Mouse (Mus musculus): Measurements from ENCODE around the gene Large1.
A peak's percentile ranks its signal among the peaks of the same experiment; 100 is the strongest.
"Not testable (repeated sequence)": the region's sequence is repeated elsewhere in the genome, so short reads cannot be mapped to it uniquely, and the experiment has no call there.

Large1 gene

DNA sequence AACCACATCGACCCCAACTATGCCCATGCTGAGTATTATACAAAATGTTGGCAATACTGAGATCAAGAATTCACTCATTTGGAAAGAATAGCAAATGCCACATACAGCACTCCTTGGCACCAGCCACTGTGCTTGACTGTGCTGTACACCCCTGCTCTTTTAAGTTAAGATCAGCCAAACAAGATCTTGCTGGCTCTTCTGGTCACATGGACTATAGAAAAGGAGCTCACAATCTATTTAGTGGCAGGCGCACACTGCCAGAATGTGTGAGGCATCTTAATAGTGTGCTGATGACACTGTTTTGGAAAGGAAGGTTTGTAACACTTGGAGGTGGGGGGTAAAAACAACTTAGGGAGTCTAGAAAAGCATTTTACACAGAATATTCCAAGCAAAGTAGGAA is 337.0 kb downstream of the Large1 start:
- no peak for DNase-seq (ENCODE audit: low spot score in 2 of 2)

DNA sequence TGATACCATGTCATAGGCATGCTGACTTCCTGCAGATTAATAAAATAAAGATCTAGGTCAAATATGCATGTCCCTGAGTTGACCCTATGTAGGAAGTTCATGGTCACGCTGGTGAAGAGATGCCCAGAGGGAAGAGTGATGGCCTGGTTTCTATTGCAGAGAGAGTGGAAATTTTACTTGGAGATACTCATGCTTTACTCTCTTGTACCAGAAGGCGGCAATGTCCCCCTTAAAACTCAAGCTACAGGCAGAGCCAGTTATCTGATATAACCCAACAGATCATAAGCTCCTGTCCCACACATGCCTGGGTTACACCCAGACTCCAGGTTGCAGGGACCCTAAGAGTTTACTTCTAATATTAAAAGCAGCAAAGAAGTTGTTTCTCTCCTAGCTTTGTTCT is 345.9 kb downstream of the Large1 start:
- no peak for DNase-seq (ENCODE audit: low spot score in 2 of 2)

DNA sequence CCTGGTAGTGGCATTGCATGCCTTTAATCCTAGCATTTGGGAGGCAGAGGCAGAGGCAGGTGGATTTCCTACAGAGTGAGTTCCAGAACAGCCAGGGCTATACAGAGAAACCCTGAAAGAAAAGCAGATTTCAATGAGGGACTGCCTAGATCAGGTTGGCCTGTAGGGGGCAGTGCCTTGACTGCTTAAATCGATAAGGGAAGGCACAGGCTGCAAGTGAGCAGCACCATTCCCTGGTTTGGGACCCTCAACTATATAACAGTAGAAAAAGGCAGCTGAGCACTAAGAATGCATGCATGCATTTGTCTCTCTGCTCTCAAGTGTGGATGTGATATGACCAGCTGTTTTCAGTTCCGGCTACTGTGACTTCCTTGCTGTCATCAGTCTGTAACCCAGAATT is 349.5 kb downstream of the Large1 start:
- DNase-seq (ENCODE audit: low spot score in 2 of 2) = no peak

DNA sequence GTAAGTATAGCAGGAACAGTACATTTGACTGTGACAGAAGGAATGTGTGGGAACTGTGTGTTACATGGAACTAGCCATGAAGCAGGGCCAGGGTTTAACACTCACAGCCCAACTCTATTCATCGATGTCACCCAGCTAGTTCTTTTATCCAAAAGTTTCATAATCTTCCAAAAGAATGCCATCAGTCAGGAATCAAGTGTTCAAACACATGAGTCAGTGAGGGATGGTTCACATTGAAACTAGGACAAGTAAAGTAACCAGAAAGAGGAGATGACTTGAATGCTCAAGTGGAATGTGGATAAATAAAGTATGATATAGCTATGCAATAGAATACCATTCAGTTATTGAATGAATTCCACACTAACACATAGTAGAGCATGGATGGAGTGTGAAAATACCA is 359.5 kb downstream of the Large1 start:
- no peak for DNase-seq (ENCODE audit: low spot score in 2 of 2)

DNA sequence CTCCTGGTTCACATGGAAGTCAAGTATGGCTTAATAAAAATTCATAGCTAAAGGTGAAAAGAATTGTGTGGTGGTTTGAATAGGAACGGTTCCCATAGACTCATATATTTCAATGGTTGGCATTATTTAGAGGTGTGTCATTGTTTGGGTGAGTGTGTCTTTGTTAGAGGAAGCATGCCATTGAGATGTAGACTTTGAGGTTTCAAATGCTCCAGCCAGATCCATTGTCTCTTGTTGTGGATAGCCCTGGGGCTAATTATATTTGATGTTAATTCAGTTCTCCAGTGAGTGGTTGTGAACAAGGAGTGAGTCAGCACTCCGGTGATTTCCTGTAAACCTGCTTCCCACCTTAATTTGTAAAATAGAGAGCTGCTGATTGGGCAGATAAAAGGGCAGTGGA is 362.9 kb downstream of the Large1 start:
- no peak for DNase-seq (ENCODE audit: low spot score in 2 of 2)

DNA sequence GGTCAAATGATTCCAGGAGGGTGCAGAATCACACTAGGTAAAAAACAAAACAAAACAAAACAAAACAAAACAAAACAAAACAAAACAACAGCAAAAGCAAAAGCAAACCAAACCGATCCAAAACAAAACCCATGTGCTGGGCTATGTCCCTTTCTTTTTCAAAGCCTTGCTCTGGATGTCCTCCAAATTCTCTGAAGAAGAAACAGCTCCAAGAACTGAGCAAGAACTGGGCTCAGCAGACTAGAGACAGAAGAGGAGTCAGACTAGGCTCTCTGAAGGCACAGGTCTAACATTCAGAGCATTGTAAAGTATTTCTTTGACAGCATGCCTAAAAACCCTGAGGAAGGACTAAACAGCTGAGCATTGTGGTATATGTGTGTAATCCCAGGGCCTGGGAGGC is 370.5 kb downstream of the Large1 start:
- no peak for DNase-seq (ENCODE audit: low spot score in 2 of 2)

DNA sequence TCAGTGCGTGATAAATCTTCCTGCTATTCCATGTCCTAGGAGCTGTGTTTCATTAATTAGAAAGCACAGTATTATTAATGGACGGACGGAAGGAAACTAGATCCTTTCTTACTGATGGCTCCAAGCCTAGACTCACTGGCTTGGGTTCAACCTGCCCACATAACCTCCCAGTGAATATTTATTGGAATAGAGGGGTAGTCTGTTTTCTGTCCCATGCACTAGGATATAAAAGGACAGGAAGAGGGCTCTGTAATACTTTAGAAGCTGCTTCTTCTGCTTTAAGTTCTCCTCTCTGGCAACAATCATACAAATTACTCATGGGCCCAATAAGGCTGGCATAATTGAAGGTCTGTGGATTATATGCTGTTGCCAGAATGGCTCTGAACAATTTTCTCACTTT is 398.3 kb downstream of the Large1 start:
- no peak for DNase-seq (ENCODE audit: low spot score in 2 of 2)

DNA sequence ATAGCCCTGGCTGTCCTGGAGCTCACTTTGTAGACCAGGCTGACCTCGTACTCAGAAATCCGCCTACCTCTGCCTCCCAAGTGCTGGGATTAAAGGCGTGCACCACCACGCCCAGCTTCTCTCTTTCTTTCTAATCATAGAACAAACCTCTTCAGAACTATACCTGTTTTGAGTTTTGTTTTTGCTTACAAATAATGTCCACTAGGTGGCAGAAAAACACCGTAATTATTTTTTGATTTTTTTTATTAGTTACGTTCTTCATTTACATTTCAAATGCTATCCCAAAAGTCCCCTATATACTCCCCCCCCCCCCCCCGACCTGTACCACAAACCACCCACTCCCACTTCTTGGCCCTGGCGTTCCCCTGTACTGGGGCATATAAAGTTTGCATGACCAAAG is 411.9 kb downstream of the Large1 start:
- DNase-seq (ENCODE audit: low spot score in 2 of 2) = not testable (repeated sequence)

DNA sequence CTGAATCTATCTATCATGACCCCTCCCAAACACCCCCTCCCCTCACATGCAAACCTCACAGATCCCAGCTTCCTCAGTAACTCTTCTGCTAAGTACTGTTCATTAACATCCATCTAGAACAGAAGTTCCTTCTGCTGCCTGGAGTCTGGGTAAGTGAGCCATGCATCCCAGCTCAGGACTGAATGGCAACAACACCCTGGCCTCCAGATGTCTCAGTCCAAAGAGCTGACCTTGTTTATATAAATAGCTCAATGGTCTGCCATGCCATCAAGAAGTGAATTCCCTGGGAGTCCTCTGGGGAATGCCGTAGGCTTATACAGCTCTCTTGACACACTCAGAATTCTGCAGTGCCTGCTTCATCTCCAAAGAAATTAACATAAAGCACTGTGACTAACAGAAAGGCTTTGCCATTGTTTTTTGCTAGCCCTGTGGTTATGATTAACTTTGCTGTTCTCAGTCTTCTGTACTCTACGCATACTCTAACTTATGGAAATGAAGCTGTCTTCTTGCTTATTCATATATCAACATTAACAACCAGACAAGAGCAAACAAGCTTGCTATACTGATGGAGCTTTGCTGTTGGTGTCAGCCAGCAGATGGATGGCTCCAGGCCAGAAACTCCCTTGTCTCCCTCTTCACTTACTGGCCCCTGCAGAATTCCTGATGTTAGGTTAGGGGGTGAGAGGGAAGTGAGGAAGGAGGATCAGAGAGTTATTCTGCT is 434.0 kb downstream of the Large1 start:
- no peak for DNase-seq (ENCODE audit: low spot score in 2 of 2)

DNA sequence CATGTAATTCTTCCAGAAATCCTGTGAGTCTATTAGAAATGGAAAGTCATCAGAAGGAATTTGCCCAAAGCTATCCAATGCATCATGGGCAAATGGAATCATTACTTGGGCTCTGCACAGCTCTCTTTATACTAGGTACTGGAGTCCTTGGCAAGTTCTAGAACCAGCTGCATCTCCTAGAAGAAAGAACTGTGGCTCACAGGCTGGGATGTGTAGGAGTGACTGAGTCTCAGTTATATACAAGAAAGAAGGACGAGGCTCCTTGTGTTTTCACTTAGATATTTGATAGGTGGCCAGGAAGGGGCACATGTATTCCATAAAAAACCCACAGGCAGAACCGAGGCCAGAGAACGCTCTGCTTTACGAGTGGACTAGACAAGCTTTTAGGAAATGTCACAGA is 447.8 kb downstream of the Large1 start:
- DNase-seq (ENCODE audit: low spot score in 2 of 2) = no peak

DNA sequence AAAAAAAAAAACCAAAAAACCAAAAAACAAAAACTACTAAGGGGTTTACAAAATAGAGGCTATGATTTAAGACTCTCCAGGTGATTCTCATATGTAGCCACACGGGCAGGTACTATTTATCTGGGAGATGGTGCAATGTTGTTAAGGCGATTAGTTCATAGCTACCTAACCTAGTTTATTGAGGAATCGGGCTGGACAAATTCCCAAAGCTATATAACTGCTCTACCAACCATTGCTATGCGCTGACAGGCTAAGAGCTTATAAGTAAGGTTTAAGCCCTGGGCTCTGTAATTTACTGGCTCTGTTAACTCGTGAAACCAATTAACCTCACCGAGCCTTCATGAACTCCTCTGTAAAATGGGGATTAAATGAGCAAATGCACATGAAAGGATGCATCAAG is 451.7 kb downstream of the Large1 start:
- DNase-seq (ENCODE audit: low spot score in 2 of 2) = no peak

DNA sequence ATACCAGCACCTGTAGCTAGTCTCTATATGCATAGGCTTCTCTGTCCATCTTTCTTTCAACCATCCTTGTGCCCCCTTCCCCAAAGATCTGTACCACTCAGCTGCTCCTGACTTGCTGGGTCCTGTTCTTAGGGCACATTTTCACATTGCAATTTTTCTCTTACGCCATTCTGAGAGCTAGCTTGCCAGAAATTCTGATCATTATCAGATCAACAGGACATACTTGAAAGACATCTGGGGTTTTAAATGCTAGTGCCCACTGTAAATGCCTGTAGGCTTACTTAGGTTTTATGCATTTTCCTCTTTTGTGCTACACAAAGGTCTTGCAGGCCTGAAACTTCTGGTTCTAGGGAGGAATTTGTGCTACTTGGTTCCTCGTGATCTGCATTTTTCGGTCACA is 454.0 kb downstream of the Large1 start:
- DNase-seq (ENCODE audit: low spot score in 2 of 2) = no peak

DNA sequence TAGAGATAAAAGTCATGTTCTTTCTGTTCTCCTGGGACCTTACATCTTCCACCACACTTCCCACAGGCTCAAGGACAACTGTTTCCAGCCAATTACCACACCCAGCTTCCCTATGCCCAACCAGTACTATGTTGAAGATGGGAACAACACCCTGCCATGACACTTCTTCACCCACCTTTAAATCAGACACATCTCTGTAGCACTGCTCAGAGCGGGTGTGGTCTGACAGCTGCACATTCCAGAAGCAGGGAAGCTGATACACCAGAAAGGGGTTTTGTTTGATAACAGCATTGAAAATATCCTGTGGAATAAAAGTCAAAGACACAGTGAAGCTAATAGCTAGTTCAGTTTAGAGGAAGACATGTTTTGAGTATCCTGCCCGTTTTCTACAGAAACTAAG is 470.3 kb downstream of the Large1 start:
- DNase-seq (ENCODE audit: low spot score in 2 of 2) = no peak

DNA sequence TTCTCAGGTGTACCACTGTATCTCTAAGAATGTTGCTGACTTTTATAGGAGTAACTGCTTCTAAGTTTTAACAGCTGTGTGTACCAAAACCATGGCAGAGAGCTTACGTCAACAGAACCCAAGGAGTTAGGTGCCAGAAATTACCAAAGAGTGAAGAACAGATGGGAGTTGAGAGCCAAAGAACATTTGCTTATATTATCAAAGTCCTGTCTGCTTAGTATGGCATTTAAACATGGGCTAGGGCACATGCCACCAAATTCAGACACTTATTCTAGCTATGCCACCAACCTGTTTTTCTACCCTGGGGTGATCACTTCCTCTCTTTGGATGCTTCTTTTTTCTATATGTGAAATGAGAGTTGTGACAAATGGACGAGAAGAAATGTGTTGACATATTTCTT is 479.9 kb downstream of the Large1 start:
- no peak for DNase-seq (ENCODE audit: low spot score in 2 of 2)

DNA sequence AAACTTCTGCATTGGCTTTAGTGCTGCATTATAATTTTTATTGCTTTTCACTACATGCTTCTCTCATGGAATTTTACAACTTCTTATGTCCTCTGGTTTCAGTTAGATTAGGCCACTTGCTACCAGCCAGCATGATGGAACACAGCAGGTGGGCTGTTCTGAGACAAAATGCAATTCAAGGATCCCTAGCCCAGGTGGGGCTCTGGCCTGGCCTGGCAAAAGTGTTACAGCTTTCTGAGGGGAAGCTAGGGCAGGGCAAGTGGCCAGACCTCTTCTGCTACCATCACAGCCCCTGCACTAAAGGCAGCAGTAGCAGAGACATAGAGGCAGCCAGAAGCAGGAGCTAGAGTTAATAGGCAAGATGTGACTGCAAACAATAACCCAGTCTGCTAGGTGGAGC is 506.5 kb downstream of the Large1 start:
- no peak for DNase-seq (ENCODE audit: low spot score in 2 of 2)

DNA sequence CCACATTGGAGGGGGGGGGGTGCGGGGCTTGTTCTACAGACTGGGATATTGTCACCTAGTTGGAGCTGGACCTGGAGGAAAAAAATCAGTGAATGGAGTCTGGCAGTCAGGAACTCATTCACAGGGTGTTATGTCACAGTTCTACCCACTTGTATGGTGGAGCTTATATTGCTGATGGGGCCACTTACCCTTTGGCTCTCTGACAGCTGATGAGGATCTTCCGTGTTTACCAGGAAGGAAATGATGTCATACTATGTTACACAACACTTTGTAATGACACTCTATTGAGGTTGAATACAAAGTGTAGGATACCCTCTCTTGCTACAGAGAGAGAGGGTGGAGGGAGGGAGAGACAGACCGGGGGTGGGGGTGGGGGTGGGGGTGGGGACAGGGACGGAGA is 517.5 kb downstream of the Large1 start:
- DNase-seq (ENCODE audit: low spot score in 2 of 2) = no peak

DNA sequence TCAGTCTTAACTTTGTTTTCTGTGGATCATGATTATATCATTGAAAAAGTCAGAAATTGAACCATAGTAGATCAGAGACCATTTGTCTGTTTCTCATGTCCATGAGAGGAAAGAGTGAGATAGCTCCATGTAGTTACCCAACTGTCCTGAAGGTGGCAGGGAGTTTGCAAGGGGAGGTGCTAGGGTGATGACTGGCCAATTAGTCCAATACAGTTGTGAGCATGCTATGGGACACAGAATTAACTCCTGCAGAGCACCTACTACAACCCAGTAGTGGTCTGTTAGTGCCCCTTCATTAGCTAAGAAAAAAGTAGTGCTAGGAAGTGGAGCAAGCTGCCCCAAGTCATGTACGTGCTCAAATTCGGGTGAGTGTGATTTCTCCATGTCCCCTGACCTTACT is 520.2 kb downstream of the Large1 start:
- no peak for DNase-seq (ENCODE audit: low spot score in 2 of 2)

DNA sequence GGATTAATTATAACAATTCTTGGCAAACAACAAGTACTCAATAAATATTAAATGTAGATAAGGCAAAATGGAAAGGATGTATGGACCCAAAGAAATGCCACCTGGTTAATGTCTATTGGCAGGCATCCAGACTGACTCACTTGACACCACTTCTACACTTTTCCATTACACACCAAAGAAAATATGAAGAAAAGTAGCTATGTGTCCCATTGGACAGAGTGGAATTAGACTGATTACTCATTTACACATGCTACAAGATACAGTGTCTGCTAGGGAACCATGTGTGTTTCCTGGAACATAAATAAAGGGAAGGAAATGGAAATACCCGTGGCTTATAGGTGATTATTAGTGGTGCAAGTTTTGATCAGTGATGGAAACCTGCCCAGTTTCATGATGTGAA is 521.0 kb downstream of the Large1 start:
- no peak for DNase-seq (ENCODE audit: low spot score in 2 of 2)

DNA sequence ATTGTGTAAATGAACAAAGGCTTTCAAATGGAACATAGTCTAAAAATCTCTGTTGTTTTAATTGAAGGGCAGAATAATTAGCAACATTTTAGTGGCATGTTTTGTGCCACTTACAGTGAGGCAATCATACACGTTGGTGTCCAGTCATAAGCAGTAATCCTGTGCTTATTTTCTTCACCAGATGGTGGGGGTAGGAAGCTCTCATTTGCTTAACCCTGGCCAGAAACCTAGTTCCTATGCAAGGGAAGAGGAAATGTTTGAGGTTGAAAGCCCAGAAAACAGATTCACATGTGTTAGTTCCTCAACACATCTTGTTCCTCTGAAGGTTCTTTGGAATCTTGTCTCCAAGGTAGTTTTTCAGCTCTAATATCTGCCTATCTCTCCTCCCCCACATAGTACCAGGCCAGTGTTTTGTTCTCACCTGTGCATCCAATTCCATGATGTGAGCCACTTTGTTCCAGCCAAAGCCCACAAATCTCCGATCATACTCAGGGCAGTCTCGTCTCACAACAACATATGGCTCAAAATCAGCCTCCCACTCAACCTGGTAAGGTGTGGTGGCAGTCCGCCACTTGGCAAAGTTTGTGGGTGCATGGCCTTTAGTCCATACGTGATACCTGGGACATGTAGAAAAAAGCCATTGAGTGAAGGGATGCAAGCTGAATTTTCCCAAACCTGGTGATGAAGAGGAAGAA is 535.5 kb downstream of the Large1 start:
- DNase-seq (ENCODE audit: low spot score in 2 of 2) = no peak

DNA sequence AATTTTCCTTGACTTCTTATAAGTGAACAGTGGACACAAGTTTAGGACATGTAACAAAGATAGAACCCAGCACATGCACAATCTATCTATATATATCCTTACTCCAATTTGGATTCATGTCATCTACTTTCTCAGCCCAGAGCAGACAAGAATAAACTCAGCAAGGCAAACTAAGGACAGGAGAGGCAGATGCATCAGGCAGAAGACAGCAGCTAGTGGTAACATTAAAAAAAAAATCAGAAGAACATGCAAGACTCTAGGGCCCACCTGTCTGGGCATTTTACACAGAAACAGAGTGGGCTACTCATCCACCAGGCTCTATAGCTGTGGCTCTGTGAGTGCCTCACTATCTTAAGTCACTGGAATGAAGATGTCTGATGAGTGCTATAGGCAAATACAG is 536.7 kb downstream of the Large1 start:
- no peak for DNase-seq (ENCODE audit: low spot score in 2 of 2)

DNA sequence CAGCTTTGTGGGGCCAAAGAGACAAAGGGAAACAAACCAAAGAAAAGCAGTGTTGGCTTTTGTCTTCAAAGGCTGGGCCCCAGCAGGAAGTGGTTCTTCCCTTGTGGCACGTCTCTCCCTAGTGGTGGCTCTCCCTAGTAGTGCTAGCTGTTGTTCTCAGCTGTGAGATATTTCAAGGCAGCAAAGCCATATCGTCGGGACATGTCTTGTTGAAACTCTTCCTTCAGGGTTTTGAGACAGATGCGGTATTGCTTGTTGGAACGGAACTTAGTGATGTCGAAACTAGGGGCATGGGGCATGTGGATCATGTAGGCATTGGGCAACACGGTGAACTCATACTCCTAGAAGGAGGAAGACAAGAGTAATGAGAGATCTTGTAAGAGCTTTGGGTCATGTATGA is 537.7 kb downstream of the Large1 start:
- DNase-seq (ENCODE audit: low spot score in 2 of 2) = peak in 1 of 2 experiments; percentile 16

DNA sequence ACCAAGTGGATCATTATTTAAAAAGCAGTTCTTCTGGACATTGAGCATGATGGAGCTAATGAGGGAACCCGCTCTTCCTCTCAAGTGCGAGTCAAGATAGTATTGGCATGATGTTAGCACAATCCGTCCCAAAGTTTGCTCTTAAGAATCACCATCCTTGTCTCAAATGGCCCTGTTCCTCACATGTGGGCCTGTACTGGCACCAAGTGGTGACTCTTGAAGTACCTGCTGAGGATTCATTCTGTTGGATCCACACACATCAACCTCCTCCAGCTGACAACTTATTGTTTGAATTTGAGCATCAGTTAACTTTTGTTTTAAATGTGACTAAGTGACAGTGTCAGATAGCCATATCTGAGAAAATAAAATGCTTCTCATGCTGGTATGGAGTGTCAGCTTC is 540.6 kb downstream of the Large1 start:
- no peak for DNase-seq (ENCODE audit: low spot score in 2 of 2)

DNA sequence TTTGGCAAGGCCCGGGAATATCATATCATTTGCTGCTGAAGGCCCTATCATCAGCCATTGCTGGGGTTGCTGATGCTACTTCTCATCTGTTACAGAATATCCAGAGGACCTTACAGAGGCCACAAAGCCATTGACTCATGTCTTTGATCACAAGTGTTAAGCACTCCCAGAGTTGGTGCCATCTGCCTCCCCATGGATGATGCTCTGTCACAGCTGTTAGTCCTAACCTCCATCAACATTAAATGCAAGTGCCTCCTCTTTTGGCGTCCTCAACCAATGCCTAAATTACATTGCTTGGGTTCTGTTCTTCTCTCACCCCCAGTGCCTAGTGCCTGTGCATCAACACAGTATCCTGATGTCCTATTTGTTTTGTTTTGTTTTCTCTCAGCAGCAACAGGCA is 551.8 kb downstream of the Large1 start:
- DNase-seq (ENCODE audit: low spot score in 2 of 2) = no peak

DNA sequence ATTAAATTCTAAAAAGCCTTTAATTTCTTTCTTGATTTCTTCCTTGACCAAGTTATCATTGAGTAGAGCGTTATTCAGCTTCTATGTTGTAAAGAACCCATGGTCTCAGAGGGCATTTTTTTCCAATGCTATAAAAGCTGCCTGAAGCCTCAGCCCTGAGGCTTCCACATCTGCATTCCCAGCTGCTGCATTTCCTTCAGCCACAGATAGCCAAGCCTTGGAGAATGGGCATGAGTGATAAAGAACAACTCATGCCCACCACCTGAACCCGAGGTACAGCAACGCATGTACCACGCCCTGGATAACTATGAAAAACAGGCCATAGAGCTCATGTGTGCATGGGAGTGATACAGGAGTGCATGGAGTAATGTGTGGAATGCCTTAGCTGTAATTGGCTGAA is 572.7 kb downstream of the Large1 start:
- DNase-seq (ENCODE audit: low spot score in 2 of 2) = no peak

Data from spleen, postnatal 36 days (tissue).